Mouse (Mus musculus): ENCODE results near the gene Smarcd2.

DNA sequence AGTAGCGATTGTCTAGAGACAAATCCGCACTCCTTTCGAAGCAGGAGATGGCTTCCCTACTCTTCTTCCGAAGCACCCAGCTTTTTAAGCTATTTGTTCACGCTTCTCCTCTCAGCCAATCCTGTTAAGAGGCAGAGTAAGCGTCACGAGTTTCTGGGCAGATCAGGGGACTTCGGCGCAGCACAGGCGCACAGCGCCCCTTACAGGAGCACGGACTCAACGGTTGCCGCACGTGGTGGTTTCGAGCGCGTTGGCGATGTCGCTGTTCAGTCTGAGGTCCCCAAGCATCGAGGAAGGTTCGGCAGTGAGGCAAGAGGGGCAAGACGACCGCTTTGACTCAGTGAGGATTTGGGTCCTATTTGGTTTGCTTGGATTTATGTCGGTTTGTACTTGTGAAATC, 3.7 kb upstream of the Smarcd2 start, which contains the start of gene Tcam1:
- TF ChIP-seq TAL1 (IDR thresholded peaks at IDR 0.05; ENCODE audit: low read length) (no peak), GATA1 (IDR thresholded peaks at IDR 0.05; ENCODE audit: low read length) (no peak)
